Mouse (Mus musculus): ENCODE results near the gene Npc2.

The Npc2 gene

GRCm38 (mm10) chr12:84718462-84719244, 54.3 kb downstream of the Npc2 start:
- DNase-seq = no peak

DNA sequence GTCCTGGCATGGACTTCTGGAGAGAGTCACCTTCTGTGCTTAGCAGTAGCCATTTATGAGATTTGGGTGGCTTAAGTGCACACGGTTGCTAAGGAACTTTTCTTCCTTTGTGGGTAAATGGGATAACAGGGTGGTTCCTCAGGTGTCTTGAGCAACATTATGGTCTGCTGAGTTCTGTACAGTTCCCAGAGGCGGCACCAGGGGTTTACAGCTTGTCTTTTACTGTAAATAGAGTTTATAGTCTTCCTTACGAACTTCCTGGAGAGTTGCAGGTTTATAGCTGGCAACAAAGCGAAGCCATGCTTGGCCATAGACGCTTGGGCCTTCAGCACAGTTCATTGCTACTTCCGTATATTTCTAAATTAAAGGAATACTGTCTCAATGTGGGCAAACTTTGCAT, 58.4 kb downstream of the Npc2 start:
- DNase-seq = no peak

- no peak for DNase-seq
Measured at GRCm38 (mm10) chr12:84709842-84710439, 63.0 kb downstream of the Npc2 start.

- no peak for DNase-seq
Measured at GRCm38 (mm10) chr12:84707804-84708203, 65.1 kb downstream of the Npc2 start.

- DNase-seq = no peak
Measured at GRCm38 (mm10) chr12:84706886-84707285, 66.1 kb downstream of the Npc2 start.

Measured in right cerebral cortex, adult 18-20 months (tissue).